Mouse (Mus musculus): ENCODE measurements around the gene Lamtor4. TPM values are rescaled to one million over a fixed set of nuclear protein-coding genes. Genes with fewer than 3 reads are reported as not detected.

Gene Lamtor4
- polyA plus RNA-seq, 1 experiment from 2014 or later: 49.2 TPM

DNA sequence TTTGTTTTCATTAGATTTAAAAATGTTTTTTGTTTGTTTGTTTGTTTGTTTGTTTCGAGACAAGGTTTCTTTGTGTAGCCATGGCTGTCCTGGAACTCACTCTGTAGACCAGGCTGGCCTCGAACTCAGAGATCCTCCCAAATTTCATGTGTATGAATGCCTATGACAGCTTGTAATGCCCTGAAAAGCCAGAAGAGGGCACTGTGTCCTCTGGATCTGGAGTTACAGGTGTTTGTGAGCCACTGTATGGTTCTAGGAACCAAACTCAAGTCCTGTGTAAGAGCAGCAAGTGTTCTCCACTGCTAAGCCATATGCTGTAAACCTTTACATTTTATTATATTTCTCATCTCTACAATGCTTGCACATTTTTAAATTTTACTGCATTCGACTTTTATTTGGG lies 32.6 kb downstream of the Lamtor4 start:
- no peaks in the 10 kb centered on the region for H3K9me3 ChIP-seq (ENCODE audit: control insufficient read depth, low read length)
- no peak overlapping the region for H3K27ac ChIP-seq (ENCODE audit: low read depth, low read length)
- ATAC-seq (replicated peaks; ENCODE audit: low FRiP score) (no peak), DNase-seq (ENCODE audit: low spot score) (no peak)
- no peaks in the 10 kb centered on the region for H3K36me3 ChIP-seq (ENCODE audit: control insufficient read depth, insufficient read depth, low read length)
- H3K4me2 ChIP-seq: no peak overlapping the region
- H3K4me3 ChIP-seq (ENCODE audit: low read depth, low read length): no peak overlapping the region
- no peaks in the 10 kb centered on the region for H3K4me1 ChIP-seq (replicated peaks; ENCODE audit: control insufficient read depth, insufficient read depth, low read length)
- 67% methylated on average over 3 of the region's 3 CpGs for WGBS
- no peak overlapping the region for H3K9ac ChIP-seq (ENCODE audit: low read depth, low read length)
- no peaks in the 10 kb centered on the region for H3K27me3 ChIP-seq (replicated peaks; ENCODE audit: control insufficient read depth, insufficient read depth, low read length)

DNA sequence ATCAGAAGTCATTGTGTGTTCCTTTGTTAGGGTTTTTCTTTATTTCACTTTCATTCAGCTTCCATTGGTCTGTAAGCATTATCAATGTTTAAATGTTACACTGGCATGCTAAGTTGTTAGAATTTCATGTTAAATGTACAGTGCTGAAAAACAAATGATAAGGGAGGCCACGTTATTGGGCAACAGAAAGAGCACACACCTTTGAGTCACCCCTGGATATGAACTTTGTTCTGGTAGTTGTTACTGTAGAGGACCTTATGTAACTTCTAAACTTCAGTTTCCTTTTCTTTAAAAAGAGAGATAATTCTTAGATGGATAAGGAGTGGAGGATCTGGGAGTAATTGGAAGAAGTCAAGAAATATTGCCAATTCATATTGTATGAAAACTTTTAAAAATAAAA lies 36.4 kb downstream of the Lamtor4 start:
- ATAC-seq (replicated peaks; ENCODE audit: low FRiP score) (no peak), DNase-seq (ENCODE audit: low spot score) (no peak)
- Histone ChIP-seq H3K36me3 (ENCODE audit: control insufficient read depth, insufficient read depth, low read length) (no peaks in the 10 kb centered on the region), H3K27ac (ENCODE audit: low read depth, low read length) (no peak overlapping the region), H3K4me1 (replicated peaks; ENCODE audit: control insufficient read depth, insufficient read depth, low read length) (no peaks in the 10 kb centered on the region), H3K4me2 (no peak overlapping the region), H3K9me3 (ENCODE audit: control insufficient read depth, low read length) (no peaks in the 10 kb centered on the region), H3K4me3 (ENCODE audit: low read depth, low read length) (no peak overlapping the region), H3K27me3 (replicated peaks; ENCODE audit: control insufficient read depth, insufficient read depth, low read length) (no peaks in the 10 kb centered on the region), H3K9ac (ENCODE audit: low read depth, low read length) (no peak overlapping the region)
- 69% methylated on average over 1 of the region's 1 CpGs for WGBS

DNA sequence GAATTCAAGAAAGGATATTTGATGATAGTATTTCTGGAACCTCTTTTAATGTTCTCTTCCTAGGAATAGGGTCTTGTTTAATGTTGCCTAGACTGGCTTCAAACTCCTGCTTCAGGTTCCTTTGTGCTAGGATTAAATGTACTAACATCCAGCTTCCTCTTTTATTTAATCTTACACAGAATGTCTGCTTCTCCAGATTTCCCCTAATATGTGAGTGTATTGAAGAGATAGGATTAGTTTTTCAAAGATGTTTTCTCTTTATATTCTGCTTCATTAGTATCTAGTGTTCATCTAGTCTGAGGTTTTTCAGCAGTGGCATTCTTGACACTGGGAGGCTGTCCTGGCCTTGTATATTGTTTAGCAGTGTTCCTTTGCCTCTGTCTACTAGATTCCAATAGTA lies 38.9 kb downstream of the Lamtor4 start:
- DNase-seq (ENCODE audit: low spot score): no peak

DNA sequence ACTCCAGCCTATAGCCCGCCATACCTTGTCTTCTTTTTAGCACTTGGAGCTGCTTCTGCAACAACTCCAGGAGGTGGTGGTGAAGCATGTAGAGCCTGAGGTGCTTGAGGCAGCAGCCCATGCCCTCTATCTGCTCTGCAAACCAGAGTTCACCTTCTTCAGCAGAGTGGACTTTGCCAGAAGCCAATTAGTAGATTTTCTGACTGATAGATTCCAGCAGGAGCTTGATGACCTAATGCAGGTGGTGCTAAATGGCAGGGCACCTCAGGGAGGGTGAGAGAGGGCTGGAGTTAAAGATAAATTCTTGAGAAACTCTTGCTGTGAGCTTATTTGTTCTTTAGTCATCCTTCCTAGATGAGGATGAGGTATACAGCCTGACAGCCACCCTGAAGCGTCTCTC lies 44.3 kb downstream of the Lamtor4 start:
- no peaks in the 10 kb centered on the region for H3K36me3 ChIP-seq (ENCODE audit: control insufficient read depth, insufficient read depth, low read length)
- H3K9me3 ChIP-seq (ENCODE audit: control insufficient read depth, low read length): no peaks in the 10 kb centered on the region
- 68% methylated on average over 2 of the region's 2 CpGs for WGBS
- no peak for ATAC-seq (replicated peaks; ENCODE audit: low FRiP score)
- DNase-seq (ENCODE audit: low spot score): no peak
- H3K27ac ChIP-seq (ENCODE audit: low read depth, low read length): no peak overlapping the region
- no peaks in the 10 kb centered on the region for H3K4me1 ChIP-seq (replicated peaks; ENCODE audit: control insufficient read depth, insufficient read depth, low read length)
- H3K4me2 ChIP-seq: no peak overlapping the region
- no peak overlapping the region for H3K9ac ChIP-seq (ENCODE audit: low read depth, low read length)
- H3K4me3 ChIP-seq (ENCODE audit: low read depth, low read length): no peak overlapping the region
- H3K27me3 ChIP-seq (replicated peaks; ENCODE audit: control insufficient read depth, insufficient read depth, low read length): no peaks in the 10 kb centered on the region

More for the DNA sequence above, 38.9 kb downstream of the Lamtor4 start:
- Histone ChIP-seq H3K9me3 (ENCODE audit: control insufficient read depth, low read length) (no peaks in the 10 kb centered on the region), H3K36me3 (ENCODE audit: control insufficient read depth, insufficient read depth, low read length) (no peaks in the 10 kb centered on the region), H3K27ac (ENCODE audit: low read depth, low read length) (no peak overlapping the region), H3K4me2 (no peak overlapping the region), H3K4me3 (ENCODE audit: low read depth, low read length) (no peak overlapping the region), H3K27me3 (replicated peaks; ENCODE audit: control insufficient read depth, insufficient read depth, low read length) (no peaks in the 10 kb centered on the region), H3K4me1 (replicated peaks; ENCODE audit: control insufficient read depth, insufficient read depth, low read length) (no peaks in the 10 kb centered on the region), H3K9ac (ENCODE audit: low read depth, low read length) (no peak overlapping the region)
- ATAC-seq (replicated peaks; ENCODE audit: low FRiP score): no peak

Other genes starting within 250 kb of the Lamtor4 start
- gene Smok3a, start 234.2 kb upstream of the Lamtor4 start, polyA plus RNA-seq (2014; fragmentation: Nextera tagmentation; extraction: Ambion mirVana): not detected in 2 replicates
- gene Smok3b, start 234.1 kb upstream of the Lamtor4 start, polyA plus RNA-seq (2014; fragmentation: Nextera tagmentation; extraction: Ambion mirVana): not detected in 2 replicates
- not detected in 2 replicates for gene Smok3c, start 202.3 kb upstream of the Lamtor4 start, polyA plus RNA-seq (2014; fragmentation: Nextera tagmentation; extraction: Ambion mirVana)
- gene Zkscan1, start 170.4 kb upstream of the Lamtor4 start, polyA plus RNA-seq (2014; fragmentation: Nextera tagmentation; extraction: Ambion mirVana): 15.8 and 18.0 TPM in 2 replicates
- gene Zscan21, start 138.6 kb upstream of the Lamtor4 start, polyA plus RNA-seq (2014; fragmentation: Nextera tagmentation; extraction: Ambion mirVana): 33.9 TPM in 2 replicates
- gene Zfp113, start 99.7 kb upstream of the Lamtor4 start, polyA plus RNA-seq (2014; fragmentation: Nextera tagmentation; extraction: Ambion mirVana): 8.0 and 9.0 TPM in 2 replicates
- gene Cops6, start 94.4 kb upstream of the Lamtor4 start, polyA plus RNA-seq (2014; fragmentation: Nextera tagmentation; extraction: Ambion mirVana): 251 and 257 TPM in 2 replicates
- 11.3 and 14.2 TPM in 2 replicates for gene Ap4m1, start 83.5 kb upstream of the Lamtor4 start, polyA plus RNA-seq (2014; fragmentation: Nextera tagmentation; extraction: Ambion mirVana)
- 308 and 341 TPM in 2 replicates for gene Mcm7, start 83.1 kb upstream of the Lamtor4 start, polyA plus RNA-seq (2014; fragmentation: Nextera tagmentation; extraction: Ambion mirVana)
- 91.9 and 95.0 TPM in 2 replicates for gene Taf6, start 68.0 kb upstream of the Lamtor4 start, polyA plus RNA-seq (2014; fragmentation: Nextera tagmentation; extraction: Ambion mirVana)
- gene Cnpy4, start 68.0 kb upstream of the Lamtor4 start, polyA plus RNA-seq (2014; fragmentation: Nextera tagmentation; extraction: Ambion mirVana): 36.0 and 38.7 TPM in 2 replicates
- 5.8 and 6.3 TPM in 2 replicates for gene Mblac1, start 61.2 kb upstream of the Lamtor4 start, polyA plus RNA-seq (2014; fragmentation: Nextera tagmentation; extraction: Ambion mirVana)
- gene Nxpe5, start 29.6 kb upstream of the Lamtor4 start, polyA plus RNA-seq (2014; fragmentation: Nextera tagmentation; extraction: Ambion mirVana): not detected in 2 replicates
- gene BC037034, start 8.6 kb downstream of the Lamtor4 start, polyA plus RNA-seq (2014; fragmentation: Nextera tagmentation; extraction: Ambion mirVana): 6.8 and 7.2 TPM in 2 replicates
- 0.60 and 0.96 TPM in 2 replicates for gene Gal3st4, start 17.4 kb downstream of the Lamtor4 start, polyA plus RNA-seq (2014; fragmentation: Nextera tagmentation; extraction: Ambion mirVana)
- 0.05 and 0.12 TPM in 2 replicates for gene Gm43720, start 24.5 kb downstream of the Lamtor4 start, polyA plus RNA-seq (2014; fragmentation: Nextera tagmentation; extraction: Ambion mirVana)
- gene Gpc2, start 24.5 kb downstream of the Lamtor4 start, polyA plus RNA-seq (2014; fragmentation: Nextera tagmentation; extraction: Ambion mirVana): 1.9 and 2.7 TPM in 2 replicates
- gene Stag3, start 24.8 kb downstream of the Lamtor4 start, polyA plus RNA-seq (2014; fragmentation: Nextera tagmentation; extraction: Ambion mirVana): 7.1 and 8.1 TPM in 2 replicates
- gene Pvrig, start 86.5 kb downstream of the Lamtor4 start, polyA plus RNA-seq (2014; fragmentation: Nextera tagmentation; extraction: Ambion mirVana): 0.39 and 0.47 TPM in 2 replicates
- 16.1 TPM in 2 replicates for gene Zfp157, start 186.0 kb downstream of the Lamtor4 start, polyA plus RNA-seq (2014; fragmentation: Nextera tagmentation; extraction: Ambion mirVana)